Mouse (Mus musculus): ENCODE data around the gene Obox3. TPM values are rescaled to one million over a fixed set of nuclear protein-coding genes. Genes with fewer than 3 reads are reported as not detected.
"Not testable (repeated sequence)": the region's sequence is repeated elsewhere in the genome, so short reads cannot be mapped to it uniquely, and the experiment has no call there.

The Obox3 gene
- not detected in 2 replicates for polyA plus RNA-seq (2012; rRNA removed)

GRCm38 (mm10) chr7:15639802-15640201 is at the start of gene Obox3:
Gene Obox3 (minus strand): TSS chr7:15639902.
- DNase-seq (ENCODE audit: low read depth in 1 of 2, low spot score in 2 of 2); H3K4me1 ChIP-seq (ENCODE audit: control insufficient read depth, insufficient read depth, insufficient read length); H3K4me3 ChIP-seq (ENCODE audit: extremely low read depth, insufficient read depth, insufficient read length); H3K36me3 ChIP-seq (ENCODE audit: control insufficient read depth, insufficient read depth, low read length); H3K27ac ChIP-seq (ENCODE audit: insufficient read depth, low read length); H3K27me3 ChIP-seq (ENCODE audit: control insufficient read depth, insufficient read depth, low read length): not testable (repeated sequence)
- WGBS, result 12% methylated on average over 1 of the region's 1 CpGs

GRCm38 (mm10) chr7:15509411-15509810 is 130.3 kb downstream of the Obox3 start:
- not testable (repeated sequence) for H3K27me3 ChIP-seq (ENCODE audit: control insufficient read depth, insufficient read depth, low read length); H3K36me3 ChIP-seq (ENCODE audit: control insufficient read depth, insufficient read depth, low read length); DNase-seq (ENCODE audit: low read depth in 1 of 2, low spot score in 2 of 2); H3K4me3 ChIP-seq (ENCODE audit: extremely low read depth, insufficient read depth, insufficient read length); H3K27ac ChIP-seq (ENCODE audit: insufficient read depth, low read length); H3K4me1 ChIP-seq (ENCODE audit: control insufficient read depth, insufficient read depth, insufficient read length)
- WGBS, result 75% methylated on average over 5 of the region's 5 CpGs

Other genes with a start within 250 kb of the Obox3 start
- not detected in 2 replicates for gene Obox5, start 110.2 kb upstream of the Obox3 start, polyA plus RNA-seq (2012; rRNA removed)
- not detected in 2 replicates for gene Obox6, start 199.8 kb upstream of the Obox3 start, polyA plus RNA-seq (2012; rRNA removed)
- not detected in 2 replicates for gene Crx, start 240.1 kb upstream of the Obox3 start, polyA plus RNA-seq (2012; rRNA removed)
- not detected in 2 replicates for gene Crxos, start 242.7 kb upstream of the Obox3 start, polyA plus RNA-seq (2012; rRNA removed)